Mouse (Mus musculus) neural tube, embryonic 14.5 days (tissue): ENCODE results near the gene Pclo. TPM values are rescaled to one million over a fixed set of nuclear protein-coding genes. Genes with fewer than 3 reads are reported as not detected.
"Not testable (repeated sequence)": the region's sequence is repeated elsewhere in the genome, so short reads cannot be mapped to it uniquely, and the experiment has no call there.

Experiments used
- ATAC-seq: fragments of 200-750 bp; cut with Nextera tagmentation; 2 replicates; pipeline ENCODE4 v1.8.0; 2017; ENCODE audit warnings: low read depth, mild to moderate bottlenecking, moderate TSS enrichment, moderate library complexity
- H3K27ac ChIP-seq: fragments of 300-500 bp; sonication (generic); 2 replicates; pipeline ENCODE4 v1.5.1; 2014; ENCODE audit warnings: low read depth, mild to moderate bottlenecking, control low read depth, low read length, moderate library complexity, mixed read lengths
- H3K27me3 ChIP-seq: fragments of 300-500 bp; sonication (generic); 2 replicates; pipeline ENCODE4 v1.6.1; 2014; ENCODE audit warnings: low read length; ENCODE audit not compliant: control insufficient read depth, insufficient read depth
- H3K36me3 ChIP-seq: fragments of 300-500 bp; sonication (generic); 2 replicates; pipeline ENCODE4 v1.6.1; 2014; ENCODE audit warnings: low read length, mixed read lengths; ENCODE audit not compliant: control insufficient read depth, insufficient read depth
- H3K4me1 ChIP-seq: fragments of 300-500 bp; sonication (generic); 2 replicates; pipeline ENCODE4 v1.6.1; 2014; ENCODE audit warnings: low read length; ENCODE audit not compliant: control insufficient read depth, insufficient read depth
- H3K4me2 ChIP-seq: fragments of 300-500 bp; sonication (generic); 2 replicates; pipeline ENCODE4 v1.6.1; 2014; ENCODE audit warnings: mild to moderate bottlenecking, low read depth, low read length, control low read depth
- H3K4me3 ChIP-seq: fragments of 300-500 bp; sonication (generic); 2 replicates; pipeline ENCODE4 v1.5.1; 2014; ENCODE audit warnings: low read depth, low read length, control low read depth, mixed read lengths
- H3K9ac ChIP-seq: fragments of 300-500 bp; sonication (generic); replicated peaks from 2 replicates; pipeline ENCODE4 v1.6.1; 2014; ENCODE audit warnings: low read depth, mild to moderate bottlenecking, control low read depth, low read length, mixed read lengths
- H3K9me3 ChIP-seq: fragments of 300-500 bp; sonication (generic); 2 replicates; pipeline ENCODE4 v1.6.1; 2016; ENCODE audit warnings: low read length; ENCODE audit not compliant: control insufficient read depth
- WGBS: fragments of 180-500 bp; shearing (Covaris S2); extraction: QIAGEN DNeasy Blood & Tissue Kit; methylation state at CpG from one replicate; pipeline ENCODE4 v1.1.7; 2014; 5-methylcytosine and 5-hydroxymethylcytosine counted together
- polyA plus RNA-seq: library from polyadenylated mRNA; unstranded; fragments of >200 nt; fragmentation: Nextera tagmentation; extraction: Ambion mirVana; gene quantifications from 2 replicates; pipeline ENCODE4 v1.2.1, GENCODE M21; 2014

Pclo gene
- polyA plus RNA-seq, 1 experiment from 2014 or later = 27.2 TPM

GRCm38 (mm10) chr5:14834155-14834991, 319.7 kb downstream of the Pclo start:
- no peaks in the 10 kb centered on the region for H3K27me3 ChIP-seq
- no peaks in the 10 kb centered on the region for H3K9me3 ChIP-seq
- H3K4me2 ChIP-seq = no peak overlapping the region
- H3K36me3 ChIP-seq = no peaks in the 10 kb centered on the region
- WGBS = 75% methylated on average over 4 of the region's 4 CpGs
- H3K27ac ChIP-seq = no peak overlapping the region
- H3K4me1 ChIP-seq = no peaks in the 10 kb centered on the region
- no peak overlapping the region for H3K9ac ChIP-seq
- ATAC-seq = no peak
- H3K4me3 ChIP-seq = no peak overlapping the region

DNA sequence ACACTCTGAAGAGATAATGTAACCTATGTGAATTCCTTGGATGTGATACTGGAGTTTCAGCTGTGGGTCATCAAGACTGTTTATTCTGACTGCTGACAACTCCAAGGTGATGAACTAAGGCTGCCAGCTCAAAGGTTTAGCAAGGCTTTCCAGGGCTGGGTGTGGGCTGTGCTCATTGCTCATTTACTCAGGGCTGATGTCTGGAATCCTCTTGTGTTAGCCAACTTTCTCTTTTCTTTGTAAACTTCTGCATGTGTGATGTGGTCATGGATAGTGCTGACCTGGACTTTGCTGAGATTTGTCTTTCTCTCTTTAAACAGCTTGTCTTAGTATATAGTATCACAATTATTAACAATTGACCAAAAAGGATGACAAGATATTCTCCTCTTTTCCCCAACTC, 338.9 kb downstream of the Pclo start:
- Histone ChIP-seq H3K4me1 (no peaks in the 10 kb centered on the region), H3K4me3 (no peak overlapping the region), H3K4me2 (no peak overlapping the region), H3K27me3 (no peaks in the 10 kb centered on the region), H3K27ac (no peak overlapping the region), H3K9me3 (no peaks in the 10 kb centered on the region), H3K36me3 (no peaks in the 10 kb centered on the region), H3K9ac (no peak overlapping the region)
- no peak for ATAC-seq

DNA sequence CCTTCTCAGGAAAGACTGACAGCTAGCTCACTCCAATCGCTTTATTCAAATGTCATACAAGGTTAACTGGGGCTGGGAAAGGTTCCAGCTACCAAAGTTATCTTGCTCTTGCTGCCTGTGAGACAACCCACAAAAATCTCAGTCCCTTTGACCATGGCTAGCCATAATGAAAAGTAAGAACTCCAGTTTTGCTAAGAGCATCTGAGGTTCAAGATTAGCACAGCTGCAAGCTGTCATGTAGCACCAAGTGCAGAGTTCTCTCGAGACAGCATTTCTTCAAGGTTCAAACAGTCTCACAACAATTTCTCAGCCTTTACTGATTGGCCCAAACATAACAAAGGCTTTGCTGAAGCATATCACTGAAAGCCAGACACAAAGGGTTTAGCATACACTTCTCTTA, 370.6 kb downstream of the Pclo start:
- H3K4me1 ChIP-seq, H3K27ac ChIP-seq, H3K27me3 ChIP-seq, ATAC-seq, H3K9ac ChIP-seq, H3K4me3 ChIP-seq, H3K4me2 ChIP-seq, H3K9me3 ChIP-seq, H3K36me3 ChIP-seq: not testable (repeated sequence)
- WGBS = 66% methylated on average over 2 of the region's 2 CpGs

- no peaks in the 10 kb centered on the region for H3K4me1 ChIP-seq
- WGBS = 87% methylated on average over 3 of the region's 3 CpGs
Measured at GRCm38 (mm10) chr5:14892242-14892641, 377.5 kb downstream of the Pclo start.

GRCm38 (mm10) chr5:14903539-14903938, 388.8 kb downstream of the Pclo start:
- not testable (repeated sequence) for H3K4me1 ChIP-seq, H3K4me2 ChIP-seq, H3K4me3 ChIP-seq, H3K27me3 ChIP-seq, ATAC-seq, H3K9me3 ChIP-seq, H3K36me3 ChIP-seq, H3K27ac ChIP-seq, H3K9ac ChIP-seq
- WGBS = 12% methylated on average over 3 of the region's 3 CpGs

More at GRCm38 (mm10) chr5:14892242-14892641, 377.5 kb downstream of the Pclo start:
- no peaks in the 10 kb centered on the region for H3K36me3 ChIP-seq
- no peak overlapping the region for H3K9ac ChIP-seq
- H3K4me2 ChIP-seq = no peak overlapping the region
- no peaks in the 10 kb centered on the region for H3K9me3 ChIP-seq
- H3K27me3 ChIP-seq = no peaks in the 10 kb centered on the region
- no peak overlapping the region for H3K4me3 ChIP-seq
- no peak for ATAC-seq
- H3K27ac ChIP-seq = no peak overlapping the region
